Mouse (Mus musculus): Measurements from ENCODE around the gene Rnf185.

Rnf185 gene

GRCm38 (mm10) chr11:3443091-3443490 lies 9.1 kb downstream of the Rnf185 start:
- no peak for DNase-seq

- no peak for DNase-seq
These were observed 9.5 kb downstream of the Rnf185 start for GRCm38 (mm10) chr11:3442677-3443076.

- DNase-seq = peak; percentile 63 to 83
These were observed 10.3 kb downstream of the Rnf185 start for GRCm38 (mm10) chr11:3441696-3442443.

GRCm38 (mm10) chr11:3437621-3438020 lies 14.5 kb downstream of the Rnf185 start:
- no peak for DNase-seq

DNA sequence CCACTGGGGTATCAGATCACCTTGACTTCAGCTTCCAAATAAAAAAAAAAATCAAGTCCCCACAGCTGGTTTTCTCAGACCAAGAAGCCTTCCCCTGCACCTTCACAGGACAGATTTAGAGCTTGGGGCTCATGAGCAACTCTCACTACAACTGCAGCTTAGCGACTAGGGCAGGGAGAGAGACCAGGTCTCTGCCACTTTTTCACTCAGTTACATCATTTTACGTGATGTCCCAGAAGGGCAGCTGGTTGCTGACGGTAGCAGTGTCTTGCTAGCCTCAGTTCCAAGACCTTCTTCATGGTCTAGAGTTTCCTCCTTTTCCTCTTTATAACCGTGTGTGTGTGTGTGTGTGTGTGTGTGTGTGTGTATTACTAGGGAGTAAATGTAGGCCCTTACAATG lies 18.4 kb downstream of the Rnf185 start:
- DNase-seq = no peak

DNA sequence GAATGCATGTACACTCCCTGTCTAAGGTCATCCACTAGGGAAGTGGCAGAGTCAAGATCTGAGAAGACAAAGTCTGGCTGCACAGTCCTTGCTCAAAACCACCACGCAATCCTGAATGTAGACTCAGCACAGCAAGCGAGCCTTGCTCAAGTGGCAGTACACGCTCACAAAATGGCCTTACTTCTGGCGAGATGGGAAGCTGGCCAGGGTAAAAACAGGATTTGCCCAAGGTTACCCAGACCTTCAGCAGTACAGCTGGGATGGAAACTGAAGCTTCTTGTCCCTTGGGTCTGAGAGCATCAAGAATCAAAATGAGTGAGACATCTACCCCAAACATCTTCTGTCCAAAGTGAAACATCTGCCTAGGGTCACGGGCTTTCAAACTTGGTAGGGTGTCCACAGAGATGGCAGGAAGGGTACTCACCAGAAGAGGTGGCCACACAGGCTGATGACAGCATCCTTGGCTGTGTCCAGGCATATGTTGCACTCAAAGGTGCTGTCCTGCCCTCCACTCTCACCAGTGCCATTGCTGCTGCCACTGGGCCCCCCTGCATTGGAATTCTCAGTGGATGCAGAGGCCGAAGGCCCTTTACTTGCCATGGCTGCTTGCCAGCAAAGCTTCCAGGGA lies 20.1 kb downstream of the Rnf185 start:
- DNase-seq = no peak

GRCm38 (mm10) chr11:3431515-3431914 lies 20.6 kb downstream of the Rnf185 start:
- DNase-seq = no peak

DNA sequence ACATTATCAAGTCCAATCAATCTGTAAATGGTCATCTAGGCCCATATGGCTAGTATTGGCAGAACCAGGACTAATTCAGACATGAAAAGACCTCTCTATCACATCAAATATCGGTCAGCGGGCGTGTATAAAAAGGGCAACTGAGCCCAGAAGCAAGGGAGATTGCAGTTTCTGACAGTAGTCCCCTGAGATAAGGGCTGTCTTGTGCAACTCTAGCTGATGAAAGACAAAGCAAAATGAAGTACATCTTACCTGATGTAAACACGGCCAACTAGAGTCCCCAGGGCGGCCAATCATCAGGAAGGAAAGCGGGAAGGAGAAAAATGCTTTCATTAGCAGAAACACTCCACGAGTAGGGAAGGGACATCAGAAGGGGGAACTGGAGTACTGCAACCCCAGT lies 23.5 kb downstream of the Rnf185 start:
- DNase-seq = no peak

- no peak for DNase-seq
These were observed 24.4 kb downstream of the Rnf185 start for GRCm38 (mm10) chr11:3427697-3428230.

DNA sequence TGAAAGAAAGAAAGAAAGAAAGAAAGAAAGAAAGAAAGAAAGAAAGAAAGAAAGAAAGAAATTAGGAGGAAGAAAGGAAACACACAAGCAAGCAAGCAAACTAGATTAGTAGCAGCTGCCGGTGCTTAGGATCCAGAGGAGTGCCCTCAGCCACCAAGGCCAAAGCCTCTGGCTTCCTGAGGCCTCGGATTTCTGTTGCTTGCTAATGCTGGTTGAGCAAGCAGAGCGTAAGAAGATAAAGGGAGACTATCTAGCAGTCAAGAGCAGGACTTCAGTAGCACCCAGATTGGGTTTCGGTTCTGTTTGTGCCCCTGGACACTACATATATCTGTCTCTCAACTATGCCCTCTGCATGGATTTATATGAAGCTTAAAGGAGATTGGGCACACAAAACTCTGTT lies 29.9 kb downstream of the Rnf185 start:
- no peak for DNase-seq

DNA sequence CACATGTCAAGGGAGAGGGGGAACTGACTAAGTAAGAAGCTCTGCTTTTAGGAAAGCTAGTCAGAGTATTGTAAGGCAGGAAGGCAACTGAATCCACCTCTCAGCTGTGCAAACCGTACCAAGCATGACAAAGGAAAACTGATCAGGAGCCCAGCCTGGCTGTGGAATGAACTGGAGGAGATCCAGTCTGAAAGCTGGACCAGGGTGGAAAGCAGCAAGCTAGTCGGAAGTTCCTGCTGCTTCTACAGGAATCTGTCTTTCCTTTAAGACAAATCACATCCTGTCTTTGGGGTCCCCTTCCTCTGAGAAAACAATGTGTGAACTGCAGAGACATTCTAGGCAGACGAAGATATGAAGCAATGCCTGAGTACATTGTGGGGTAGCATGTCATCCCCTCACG lies 33.4 kb downstream of the Rnf185 start:
- DNase-seq = peak in 1 of 2 experiments; percentile 19

- DNase-seq = no peak
These were observed 34.4 kb downstream of the Rnf185 start for GRCm38 (mm10) chr11:3417795-3418194.

DNA sequence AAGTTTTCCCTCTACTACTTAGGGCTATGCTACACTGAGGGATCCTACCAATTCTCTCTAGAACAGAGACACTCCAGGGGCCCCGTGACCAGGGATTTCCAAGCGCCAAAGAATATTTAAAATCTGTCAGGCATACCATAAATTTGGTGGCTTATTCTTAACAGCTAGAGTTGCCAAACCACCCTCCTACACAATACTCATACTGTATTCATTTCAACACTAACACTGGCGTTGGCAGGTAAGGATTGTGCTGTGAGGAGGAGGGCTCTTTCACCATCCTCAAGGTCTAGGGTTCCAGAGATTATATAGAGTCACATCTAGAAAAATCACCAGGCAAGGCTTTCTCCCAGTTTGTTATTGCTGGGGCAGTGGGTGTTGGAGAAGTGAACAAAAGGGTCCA lies 35.8 kb downstream of the Rnf185 start:
- no peak for DNase-seq

GRCm38 (mm10) chr11:3412111-3412510 lies 40.1 kb downstream of the Rnf185 start:
- DNase-seq = no peak

GRCm38 (mm10) chr11:3408997-3409732 lies 43.0 kb downstream of the Rnf185 start, which contains the start of gene Limk2:
Limk2 (minus strand) TSS chr11:3409189.
- peak; percentile 96 to 99 for DNase-seq

- DNase-seq = no peak
These were observed 43.8 kb downstream of the Rnf185 start for GRCm38 (mm10) chr11:3408131-3408996.

DNA sequence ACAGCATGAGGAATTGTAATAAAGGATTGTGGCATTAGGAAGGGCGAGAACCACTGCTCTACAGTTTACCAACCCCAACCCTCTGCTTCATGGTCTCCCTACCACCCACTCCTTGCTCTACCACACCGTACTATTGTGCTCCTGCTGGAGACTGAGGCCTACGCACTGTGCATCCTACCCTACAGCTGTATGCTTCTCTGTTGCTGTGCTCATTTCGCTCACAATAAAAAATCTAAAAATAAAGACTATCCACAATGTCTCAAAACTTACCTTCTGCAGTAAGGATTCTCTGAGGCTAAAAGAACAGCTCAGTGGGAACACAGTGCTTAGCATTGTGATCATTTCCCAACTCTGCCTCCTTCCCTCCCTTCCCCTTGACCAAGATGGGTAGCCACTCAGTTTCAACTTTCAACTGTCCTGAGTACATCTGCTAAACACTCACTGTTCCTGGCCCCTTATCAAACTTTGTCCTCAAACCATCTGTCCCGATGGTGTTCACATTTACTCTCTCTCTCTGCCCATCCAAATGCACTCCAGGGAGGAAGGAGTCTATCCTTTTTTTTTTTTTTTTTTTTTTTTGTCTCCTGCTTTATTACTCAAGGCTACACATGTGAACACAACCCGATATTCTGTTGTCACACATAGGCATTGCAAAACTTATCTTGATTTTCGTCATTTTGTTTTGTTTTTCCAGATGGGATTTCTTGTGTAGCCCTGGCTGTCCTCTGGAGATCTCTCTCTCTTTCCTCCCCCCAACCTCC lies 47.7 kb downstream of the Rnf185 start:
- no peak for DNase-seq

DNA sequence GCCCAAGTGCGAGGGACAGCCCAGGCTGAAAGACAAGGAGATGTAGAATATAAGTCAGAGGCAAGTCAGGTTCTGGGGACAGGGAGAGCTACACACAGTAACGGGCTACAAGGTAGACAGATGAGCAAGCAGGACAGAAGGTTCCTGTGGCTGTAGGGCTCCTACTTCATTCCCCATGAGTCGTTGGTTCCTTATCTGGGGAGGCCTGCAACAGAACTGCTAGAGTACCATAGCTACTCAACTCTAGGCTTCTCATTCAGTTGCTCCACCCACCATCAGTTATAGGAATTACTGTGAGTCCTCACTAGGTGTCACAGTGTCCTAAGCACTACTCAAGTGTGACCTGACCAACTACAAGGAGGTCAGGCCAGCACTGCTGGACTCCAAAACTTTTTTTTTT lies 49.1 kb downstream of the Rnf185 start:
- no peak for DNase-seq

DNA sequence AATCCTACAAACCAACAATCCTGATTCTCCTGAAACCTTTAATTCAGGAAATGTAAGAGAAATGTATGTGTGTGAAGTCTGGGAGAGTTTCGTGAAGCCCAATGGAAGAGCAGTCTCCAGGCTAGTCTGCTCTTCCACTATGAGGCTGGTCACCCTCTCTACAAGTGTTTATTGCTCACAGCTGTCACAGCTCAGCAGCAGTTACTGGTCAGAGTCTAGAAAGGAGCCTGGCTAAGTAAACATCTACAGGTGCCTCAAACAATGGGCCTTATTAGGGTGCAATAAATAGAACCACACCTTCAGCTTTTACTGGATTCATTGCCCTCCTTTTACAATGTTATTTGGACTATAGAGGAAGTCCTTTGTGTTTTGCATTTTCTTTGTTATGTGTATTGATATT lies 53.8 kb downstream of the Rnf185 start:
- no peak for DNase-seq

DNA sequence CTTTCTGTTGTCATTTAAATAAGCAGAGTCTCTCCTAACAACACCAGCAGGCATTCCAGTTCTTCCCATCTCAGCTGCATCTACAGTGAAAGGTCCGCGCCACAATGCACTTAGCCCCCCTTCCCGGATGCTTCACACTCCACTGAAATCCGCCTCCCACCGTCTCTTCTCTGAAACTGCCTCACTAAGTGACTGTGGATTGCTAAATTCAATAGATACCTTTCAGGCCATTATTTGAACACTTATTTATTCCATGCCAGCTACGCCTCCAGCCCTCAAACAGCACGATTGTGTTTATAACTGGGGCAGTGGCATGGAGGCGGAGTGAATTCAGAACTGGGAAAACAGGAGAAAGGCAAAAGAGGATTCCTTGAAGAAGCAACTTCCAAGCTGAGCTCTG lies 55.6 kb downstream of the Rnf185 start:
- no peak for DNase-seq

GRCm38 (mm10) chr11:3396091-3396490 lies 56.1 kb downstream of the Rnf185 start:
- no peak for DNase-seq

DNA sequence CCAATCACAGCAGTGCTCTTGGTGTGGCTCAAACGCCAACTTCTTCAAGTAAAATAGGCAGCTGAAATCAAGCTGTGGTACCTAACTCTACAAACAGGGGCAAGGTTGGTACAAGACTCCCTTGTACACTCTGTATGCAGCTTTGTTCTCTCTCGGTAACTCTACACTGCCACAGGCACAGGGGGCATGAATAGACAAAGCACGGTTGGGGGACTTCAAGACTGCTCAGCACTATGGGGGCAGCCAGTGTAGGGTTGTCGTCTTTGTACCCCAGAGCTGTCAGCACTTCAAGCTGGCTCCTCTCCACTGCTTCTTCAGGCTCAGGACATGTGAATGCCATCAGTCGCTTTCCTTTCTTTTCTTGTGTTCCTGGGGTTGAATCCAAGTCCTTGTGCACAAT lies 57.6 kb downstream of the Rnf185 start:
- DNase-seq = no peak
